8 mouse cellular contexts compared by ENCODE assay signal in the genomic region with DNA sequence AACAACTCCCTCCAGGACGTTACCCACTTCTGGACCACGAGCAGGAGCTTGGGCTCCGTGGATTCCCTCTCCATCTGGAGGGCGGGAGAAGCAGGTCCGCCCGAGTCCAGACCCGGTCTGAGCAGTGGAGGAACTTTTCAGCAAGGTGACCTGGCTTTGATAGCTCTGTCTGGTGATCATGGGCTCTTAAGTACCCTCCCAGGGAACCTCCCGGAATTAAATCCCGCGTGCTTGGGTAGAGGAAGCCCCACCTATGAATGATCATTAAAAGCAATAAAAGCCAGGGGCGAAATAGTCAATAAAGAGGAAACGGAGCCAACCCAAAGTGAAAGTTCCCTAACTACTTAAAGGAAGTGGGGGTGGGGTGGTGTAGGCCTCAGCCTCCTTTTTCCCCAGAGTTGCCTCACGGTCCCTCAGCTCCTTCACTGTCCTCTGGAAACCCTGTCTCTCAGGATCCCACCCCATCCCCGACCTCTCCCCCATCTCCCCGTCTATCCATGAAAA. TPM values are rescaled to one million over a fixed set of nuclear protein-coding genes. Genes with fewer than 3 reads are reported as not detected.
DNase-seq lines count a peak whose midpoint lies in the region; ATAC-seq lines count a peak whose summit lies in the region.

No protein-coding gene starts in this region.

- H3K4me1 ChIP-seq in neural tube, embryonic 11.5 days (ENCODE audit: control insufficient read depth, insufficient read depth, low read length), result peaks cover 28% of the 10 kb centered on the region
- H3K4me1 ChIP-seq in embryonic facial prominence, embryonic 12.5 days, result peaks cover 44% of the 10 kb centered on the region
- peaks cover 32% of the 10 kb centered on the region for H3K4me1 ChIP-seq in intestine, embryonic 15.5 days (replicated peaks)
- H3K4me1 ChIP-seq in midbrain, embryonic 16.5 days (ENCODE audit: control insufficient read depth, insufficient read depth, low read length), result peaks cover 33% of the 10 kb centered on the region

- peak overlapping the region; percentile 94 for H3K27ac ChIP-seq in neural tube, embryonic 11.5 days (ENCODE audit: low read depth, low read length)
- H3K27ac ChIP-seq in embryonic facial prominence, embryonic 12.5 days, result peak overlapping the region; percentile 99
- peak overlapping the region; percentile 96 for H3K27ac ChIP-seq in intestine, embryonic 15.5 days
- peak overlapping the region; percentile 94 for H3K27ac ChIP-seq in midbrain, embryonic 16.5 days (ENCODE audit: low read length)

- H3K4me3 ChIP-seq in neural tube, embryonic 11.5 days (ENCODE audit: low read depth, low read length), result peak overlapping the region; percentile 95
- H3K4me3 ChIP-seq in embryonic facial prominence, embryonic 12.5 days, result peak overlapping the region; percentile 90
- peak overlapping the region; percentile 88 for H3K4me3 ChIP-seq in intestine, embryonic 15.5 days (replicated peaks)
- H3K4me3 ChIP-seq in midbrain, embryonic 16.5 days (ENCODE audit: low read depth, low read length), result peak overlapping the region; percentile 86

- WGBS in neural tube, embryonic 11.5 days, result 23% methylated on average over 15 of the region's 15 CpGs
- WGBS in embryonic facial prominence, embryonic 12.5 days, result 26% methylated on average over 15 of the region's 15 CpGs
- 12% methylated on average over 15 of the region's 15 CpGs for WGBS in intestine, embryonic 15.5 days
- 27% methylated on average over 15 of the region's 15 CpGs for whole genome bisulfite sequencing in midbrain, embryonic 16.5 days

- no peaks in the 10 kb centered on the region for H3K27me3 ChIP-seq in neural tube, embryonic 11.5 days (ENCODE audit: control insufficient read depth, insufficient read depth, low read length)
- no peaks in the 10 kb centered on the region for H3K27me3 ChIP-seq in embryonic facial prominence, embryonic 12.5 days
- no peaks in the 10 kb centered on the region for H3K27me3 ChIP-seq in intestine, embryonic 15.5 days (replicated peaks)
- no peaks in the 10 kb centered on the region for H3K27me3 ChIP-seq in midbrain, embryonic 16.5 days (ENCODE audit: control insufficient read depth, insufficient read depth, low read depth, low read length)

- H3K4me2 ChIP-seq in neural tube, embryonic 11.5 days (ENCODE audit: low read depth), result peak overlapping the region; percentile 74
- peak overlapping the region; percentile 75 for H3K4me2 ChIP-seq in embryonic facial prominence, embryonic 12.5 days (replicated peaks)
- peak overlapping the region; percentile 84 for H3K4me2 ChIP-seq in intestine, embryonic 15.5 days (replicated peaks)
- peak overlapping the region; percentile 75 for H3K4me2 ChIP-seq in midbrain, embryonic 16.5 days (ENCODE audit: low read length)

- no peak for DNase-seq in neural tube, embryonic 11.5 days (ENCODE audit: low spot score)
- DNase-seq in neural tube, embryonic 10.5 days (ENCODE audit: extremely low spot score, low spot score), result no peak
- no peak for DNase-seq in retina, postnatal 1 day
- no peak for DNase-seq in gastrocnemius, postnatal 4 days (ENCODE audit: low spot score in 2 of 2)
- DNase-seq in layer of hippocampus, adult 11-12 months (ENCODE audit: low spot score), result no peak

- H3K36me3 ChIP-seq in neural tube, embryonic 11.5 days (ENCODE audit: control insufficient read depth, insufficient read depth, low read length), result peaks cover 4% of the 10 kb centered on the region; the same call in 1 of the 2 replicates
- peaks cover 9% of the 10 kb centered on the region; the same call in 1 of the 2 replicates for H3K36me3 ChIP-seq in embryonic facial prominence, embryonic 12.5 days
- H3K36me3 ChIP-seq in intestine, embryonic 15.5 days, result no peaks in the 10 kb centered on the region
- H3K36me3 ChIP-seq in midbrain, embryonic 16.5 days (ENCODE audit: control insufficient read depth, insufficient read depth, low read length), result no peaks in the 10 kb centered on the region

- no peaks in the 10 kb centered on the region for H3K9me3 ChIP-seq in neural tube, embryonic 11.5 days (ENCODE audit: control insufficient read depth, low read length)
- H3K9me3 ChIP-seq in embryonic facial prominence, embryonic 12.5 days, result no peaks in the 10 kb centered on the region
- no peaks in the 10 kb centered on the region for H3K9me3 ChIP-seq in intestine, embryonic 15.5 days
- H3K9me3 ChIP-seq in midbrain, embryonic 16.5 days (replicated peaks; ENCODE audit: control insufficient read depth, low read length, poor library complexity, severe bottlenecking), result no peaks in the 10 kb centered on the region

- ATAC-seq in neural tube, embryonic 11.5 days (ENCODE audit: insufficient read depth, low FRiP score, low TSS enrichment), result peak; percentile 3
- no peak for ATAC-seq in embryonic facial prominence, embryonic 12.5 days (ENCODE audit: insufficient number of reproducible peaks, insufficient read depth, low FRiP score, low TSS enrichment)
- ATAC-seq in intestine, embryonic 15.5 days, result peak; percentile 13
- no peak for ATAC-seq in midbrain, embryonic 16.5 days

- H3K9ac ChIP-seq in neural tube, embryonic 11.5 days (ENCODE audit: low read length), result peak overlapping the region; percentile 95
- peak overlapping the region; percentile 35 for H3K9ac ChIP-seq in embryonic facial prominence, embryonic 12.5 days
- peak overlapping the region; percentile 92 for H3K9ac ChIP-seq in intestine, embryonic 15.5 days
- H3K9ac ChIP-seq in midbrain, embryonic 16.5 days (ENCODE audit: low read depth, low read length), result peak overlapping the region; percentile 55; the same call in 1 of the 2 replicates

RNA-seq across cellular contexts. Expression of a gene that starts 0.5 kb away (rescaled TPM):
- polyA plus RNA-seq in neural tube, embryonic 11.5 days (2014; fragmentation: Nextera tagmentation; extraction: Ambion mirVana), result 73.3 and 78.2 TPM in 2 replicates
- 116 and 118 TPM in 2 replicates for polyA plus RNA-seq in embryonic facial prominence, embryonic 12.5 days (2016; fragmentation: Nextera tagmentation; extraction: Ambion mirVana)
- 54.4 and 57.8 TPM in 2 replicates for polyA plus RNA-seq in intestine, embryonic 15.5 days (2015; fragmentation: Nextera tagmentation; extraction: Ambion mirVana)
- polyA plus RNA-seq in midbrain, embryonic 16.5 days (2015; fragmentation: Nextera tagmentation; extraction: Ambion mirVana), result 73.2 and 75.0 TPM in 2 replicates
- 10 to 100 TPM; 26.3 to 27.5 TPM for total RNA-seq in gastrocnemius, postnatal 4 days (2021)

RNA-seq across cellular contexts. Expression of a gene that starts 42.4 kb away (rescaled TPM):
- 0.26 and 0.50 TPM in 2 replicates for polyA plus RNA-seq in neural tube, embryonic 11.5 days (2014; fragmentation: Nextera tagmentation; extraction: Ambion mirVana)
- 0.37 TPM in 1 of 2 replicates, not detected in the other for polyA plus RNA-seq in embryonic facial prominence, embryonic 12.5 days (2016; fragmentation: Nextera tagmentation; extraction: Ambion mirVana)
- 0.18 TPM in 1 of 2 replicates, not detected in the other for polyA plus RNA-seq in intestine, embryonic 15.5 days (2015; fragmentation: Nextera tagmentation; extraction: Ambion mirVana)
- polyA plus RNA-seq in midbrain, embryonic 16.5 days (2015; fragmentation: Nextera tagmentation; extraction: Ambion mirVana), result 0.25 and 0.58 TPM in 2 replicates
- total RNA-seq in gastrocnemius, postnatal 4 days (2021), result not detected

Comparison
In these comparisons a context has a peak if more than half of its experiments do, and no peak if none do; other contexts are left out.
1. ATAC-seq: peak in neural tube, embryonic 11.5 days (single experiment) and intestine, embryonic 15.5 days (single experiment); none in embryonic facial prominence, embryonic 12.5 days (single experiment) and midbrain, embryonic 16.5 days (single experiment).
2. H3K9ac ChIP-seq: peak in every context shown above with its lines; median percentile 95 in neural tube, embryonic 11.5 days; 92 in intestine, embryonic 15.5 days; 55 in midbrain, embryonic 16.5 days; 35 in embryonic facial prominence, embryonic 12.5 days.
3. Peak in every context shown above with its lines, with median percentiles within 50 percentile points of each other: H3K27ac ChIP-seq, H3K4me2 ChIP-seq and H3K4me3 ChIP-seq.